Mouse (Mus musculus): ENCODE data around the gene Dscaml1. TPM values are rescaled to one million over a fixed set of nuclear protein-coding genes. Genes with fewer than 3 reads are reported as not detected.

Gene Dscaml1
- polyA plus RNA-seq, 1 experiment = 0.47 TPM

DNA sequence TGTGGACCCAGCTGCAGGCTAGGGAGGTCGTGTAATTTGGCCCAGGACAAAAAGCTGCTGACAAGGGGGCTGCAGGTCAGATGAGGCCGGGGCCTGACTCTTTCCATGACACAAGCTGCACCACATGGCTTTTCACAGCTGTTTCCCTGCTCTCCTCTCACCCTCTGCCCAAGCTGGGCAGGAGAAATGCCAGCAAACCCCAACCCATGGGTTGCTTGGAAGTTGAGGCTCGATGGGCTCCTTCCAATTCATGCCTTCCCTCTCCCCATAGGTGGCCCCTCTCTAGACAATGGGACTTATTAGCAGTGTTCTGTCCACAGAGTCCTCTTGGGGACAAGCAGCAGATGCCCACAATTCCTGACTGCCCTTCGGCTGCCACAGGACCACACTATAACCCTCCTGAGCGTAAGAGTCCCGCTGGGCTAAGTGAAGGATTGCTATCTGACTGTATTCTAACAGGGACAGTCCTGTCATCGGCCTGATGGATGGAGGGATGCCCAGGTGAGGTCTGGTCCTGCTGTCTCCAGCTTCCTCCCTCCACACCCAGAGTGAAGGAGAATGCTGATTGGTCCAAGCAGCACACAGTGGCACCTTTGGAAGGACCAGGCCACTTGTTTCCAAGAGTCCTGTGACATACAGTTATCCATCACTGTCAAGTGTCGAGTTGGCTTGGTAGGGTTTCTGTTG lies 365.2 kb downstream of the Dscaml1 start:
- DNase-seq (ENCODE audit: low read depth, low spot score) = no peak
- WGBS = 88% methylated on average over 8 of the region's 8 CpGs

DNA sequence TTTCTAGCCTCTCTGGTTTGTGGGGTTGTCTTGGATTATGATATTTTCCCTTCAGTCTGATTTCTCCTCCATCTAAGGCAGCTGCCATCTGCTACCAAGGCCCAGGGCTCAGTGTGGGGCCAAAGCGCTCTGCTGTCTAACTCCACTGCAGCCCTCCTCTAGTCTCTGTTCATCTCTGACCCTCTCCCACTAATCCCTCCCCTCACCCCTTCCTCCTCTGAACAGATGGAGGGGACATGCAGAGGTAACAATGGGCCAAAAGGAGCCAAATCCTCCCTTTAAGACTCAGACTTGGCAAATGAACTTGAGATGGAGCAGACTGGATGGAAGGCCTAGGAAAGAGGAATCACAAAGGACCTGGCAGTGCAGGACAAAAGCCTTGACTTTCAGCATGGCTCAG lies 365.8 kb downstream of the Dscaml1 start:
- DNase-seq (ENCODE audit: low read depth, low spot score) = no peak
- 100% methylated on average over 1 of the region's 1 CpGs for WGBS

DNA sequence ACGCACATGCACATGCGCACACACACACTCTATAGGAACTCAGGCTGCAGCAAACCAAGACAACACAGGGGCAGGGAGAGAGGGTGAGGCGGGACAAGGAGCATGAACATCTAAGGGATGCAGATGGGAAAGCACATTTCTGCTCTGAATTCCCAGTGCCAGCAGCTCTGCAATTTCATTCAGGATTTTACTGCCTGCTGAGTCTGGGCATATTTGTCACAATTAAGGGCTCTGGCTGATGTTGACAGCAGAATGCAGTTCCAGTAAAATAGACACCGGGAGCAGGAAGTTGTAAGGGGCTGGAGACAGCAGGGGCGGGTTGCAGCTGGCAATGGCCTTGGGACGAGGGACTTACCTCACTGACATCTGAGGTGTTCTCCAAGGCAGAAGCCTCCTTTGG lies 367.3 kb downstream of the Dscaml1 start:
- no peak for DNase-seq (ENCODE audit: low read depth, low spot score)
- 87% methylated on average over 6 of the region's 6 CpGs for WGBS

DNA sequence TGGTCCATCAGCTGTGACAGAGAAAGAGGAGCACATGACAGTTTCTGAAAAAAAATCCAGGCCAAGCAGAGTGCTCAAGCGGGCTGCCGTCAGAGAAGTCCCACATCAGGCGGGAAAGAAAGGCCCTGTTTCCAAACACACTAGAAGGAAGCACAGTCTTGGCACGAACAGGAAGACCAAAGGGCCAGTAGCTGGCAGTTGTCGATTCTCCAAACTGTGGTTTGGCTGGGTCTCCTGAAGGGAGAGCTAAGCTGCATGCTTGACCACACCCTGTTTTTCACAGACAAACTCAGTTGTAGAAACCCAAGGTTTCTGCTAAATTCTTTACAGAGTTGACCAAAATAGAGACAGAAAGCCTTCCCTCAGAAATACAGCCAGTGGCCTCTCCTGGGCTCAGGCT lies 369.3 kb downstream of the Dscaml1 start:
- 70% methylated on average over 5 of the region's 5 CpGs for WGBS
- no peak for DNase-seq (ENCODE audit: low read depth, low spot score)

DNA sequence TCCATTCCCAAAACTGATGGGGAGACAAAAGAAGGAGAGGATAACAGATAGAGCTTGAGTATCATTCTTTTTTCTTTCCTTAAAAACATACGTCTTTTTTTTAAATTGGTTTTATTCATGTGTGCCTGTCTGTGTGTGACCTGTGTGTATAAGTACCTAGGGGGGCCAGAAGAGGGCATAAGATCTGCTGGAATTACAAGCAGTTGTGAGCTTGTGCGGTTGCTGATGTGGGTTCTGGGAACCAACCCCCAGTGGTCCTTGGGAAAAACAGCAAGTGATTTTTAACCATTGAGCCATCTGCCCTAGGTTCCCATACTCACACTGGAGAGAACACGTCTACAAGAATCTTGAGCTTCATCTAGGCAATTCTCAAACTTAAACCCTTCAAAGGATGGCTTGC lies 370.8 kb downstream of the Dscaml1 start:
- 87% methylated on average over 3 of the region's 3 CpGs for WGBS
- DNase-seq (ENCODE audit: low read depth, low spot score) = no peak

DNA sequence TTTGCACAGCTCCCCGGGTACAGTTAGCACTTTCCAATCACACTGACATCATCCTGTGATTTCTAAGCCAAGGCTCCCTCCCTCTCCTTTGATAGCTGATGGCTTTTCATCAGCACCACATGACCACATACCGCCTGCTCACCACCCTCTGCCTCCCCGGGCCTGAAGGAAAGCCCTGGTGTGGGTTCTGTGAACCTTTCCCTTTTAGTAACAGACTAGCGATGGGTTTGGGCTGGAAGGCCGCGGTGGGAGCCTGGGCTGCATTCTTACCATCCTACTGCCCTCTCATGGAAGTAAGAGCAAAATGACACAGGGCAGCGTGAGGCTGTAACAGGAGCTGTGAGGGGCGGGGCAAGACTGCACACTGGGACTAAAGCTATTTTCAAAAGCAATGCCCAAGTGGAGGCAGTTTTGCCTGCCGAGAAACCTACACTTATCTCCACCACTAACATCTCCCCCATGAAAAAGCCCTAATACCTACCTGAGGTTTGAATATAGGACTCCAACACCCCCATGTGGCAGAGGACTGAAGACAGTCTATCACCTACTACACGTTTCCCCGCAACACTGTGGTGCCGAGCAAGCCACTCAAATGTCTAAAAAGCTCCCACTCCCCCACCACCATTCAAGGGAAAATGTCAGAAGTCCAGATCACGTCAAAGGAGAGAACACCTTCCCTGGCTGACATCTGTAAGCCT lies 372.2 kb downstream of the Dscaml1 start:
- no peak for DNase-seq (ENCODE audit: low read depth, low spot score)
- 54% methylated on average over 13 of the region's 13 CpGs for WGBS

GRCm38 (mm10) chr9:45799402-45799801 lies 373.0 kb downstream of the Dscaml1 start:
- WGBS = 90% methylated on average over 8 of the region's 8 CpGs
- no peak for DNase-seq (ENCODE audit: low read depth, low spot score)

Other genes starting within 250 kb of the Dscaml1 start
- 0.15 TPM in 1 of 2 replicates, not detected in the other for gene BC049352, start 244.6 kb upstream of the Dscaml1 start, polyA plus RNA-seq (2012; rRNA removed)
- 147 and 155 TPM in 2 replicates for gene Tmprss4, start 222.5 kb upstream of the Dscaml1 start, polyA plus RNA-seq (2012; rRNA removed)
- gene Il10ra, start 157.5 kb upstream of the Dscaml1 start, polyA plus RNA-seq (2012; rRNA removed) = 6.0 and 7.7 TPM in 2 replicates
- not detected in 2 replicates for gene Tmprss13, start 107.5 kb upstream of the Dscaml1 start, polyA plus RNA-seq (2012; rRNA removed)
- 42.1 and 49.6 TPM in 2 replicates for gene Fxyd6, start 56.4 kb upstream of the Dscaml1 start, polyA plus RNA-seq (2012; rRNA removed)
- gene Fxyd2, start 27.0 kb upstream of the Dscaml1 start, polyA plus RNA-seq (2012; rRNA removed) = 2.9 and 4.0 TPM in 2 replicates